Mouse (Mus musculus) embryonic facial prominence, embryonic 14.5 days (tissue): ENCODE data around the gene Gm3045. TPM values are rescaled to one million over a fixed set of nuclear protein-coding genes. Genes with fewer than 3 reads are reported as not detected.

Experiments used
- ATAC-seq: fragments of 200-750 bp; cut with Nextera tagmentation; 2 replicates; pipeline ENCODE4 v1.8.0; 2017; ENCODE audit warnings: low read depth, moderate number of reproducible peaks, moderate TSS enrichment
- DNase-seq: peaks from one replicate; pipeline ENCODE4 v3.0.0-alpha.2; 2015; ENCODE audit warnings: low spot score
- H3K27ac ChIP-seq: fragments of 300-500 bp; sonication (generic); replicated peaks from 2 replicates; pipeline ENCODE4 v1.5.1; 2014; ENCODE audit warnings: low read depth, mild to moderate bottlenecking, low read length, moderate library complexity
- H3K27me3 ChIP-seq: fragments of 300-500 bp; sonication (generic); replicated peaks from 2 replicates; pipeline ENCODE4 v1.6.1; 2014; ENCODE audit warnings: low read length; ENCODE audit not compliant: control insufficient read depth, insufficient read depth
- H3K36me3 ChIP-seq: fragments of 300-500 bp; sonication (generic); 2 replicates; pipeline ENCODE4 v1.6.1; 2014; ENCODE audit warnings: low read length, mixed read lengths; ENCODE audit not compliant: control insufficient read depth, insufficient read depth
- H3K4me1 ChIP-seq: fragments of 300-500 bp; sonication (generic); 2 replicates; pipeline ENCODE4 v1.6.1; 2014; ENCODE audit warnings: antibody characterized with exemption, low read length; ENCODE audit not compliant: control insufficient read depth, insufficient read depth
- H3K4me2 ChIP-seq: fragments of 300-500 bp; sonication (generic); 2 replicates; pipeline ENCODE4 v1.6.1; 2014; ENCODE audit warnings: low read depth, mild to moderate bottlenecking, low read length, moderate library complexity, mixed read lengths
- H3K4me3 ChIP-seq: fragments of 300-500 bp; sonication (generic); 2 replicates; pipeline ENCODE4 v1.5.1; 2014; ENCODE audit warnings: low read depth, mild to moderate bottlenecking, low read length
- H3K9ac ChIP-seq: fragments of 300-500 bp; sonication (generic); 2 replicates; pipeline ENCODE4 v1.6.1; 2014; ENCODE audit warnings: low read depth, mild to moderate bottlenecking, low read length, moderate library complexity, mixed read lengths
- H3K9me3 ChIP-seq: fragments of 300-500 bp; sonication (generic); 2 replicates; pipeline ENCODE4 v1.6.1; 2016; ENCODE audit warnings: low read length; ENCODE audit not compliant: control insufficient read depth
- WGBS: fragments of 180-500 bp; shearing (Covaris S2); extraction: QIAGEN DNeasy Blood & Tissue Kit; methylation state at CpG from one replicate; pipeline ENCODE4 v1.1.7; 2014; 5-methylcytosine and 5-hydroxymethylcytosine counted together
- polyA plus RNA-seq: library from polyadenylated mRNA; unstranded; fragments of >200 nt; fragmentation: Nextera tagmentation; extraction: Ambion mirVana; gene quantifications from 2 replicates; pipeline ENCODE4 v1.2.1, GENCODE M21; 2014

The Gm3045 gene
- polyA plus RNA-seq, 1 experiment from 2014 or later, result not detected

GRCm38 (mm10) chr13:56403381-56404086 is 22.9 kb upstream of the Gm3045 start:
- DNase-seq, result peak; percentile 72

GRCm38 (mm10) chr13:56404511-56405140 is 21.8 kb upstream of the Gm3045 start:
- Histone ChIP-seq H3K4me2 (no peak overlapping the region), H3K9me3 (no peaks in the 10 kb centered on the region), H3K27ac (no peak overlapping the region), H3K27me3 (no peaks in the 10 kb centered on the region), H3K9ac (no peak overlapping the region), H3K4me1 (peaks cover 18% of the 10 kb centered on the region; the same call in 1 of the 2 replicates), H3K36me3 (no peaks in the 10 kb centered on the region), H3K4me3 (no peak overlapping the region)
- 57% methylated on average over 6 of the region's 6 CpGs for WGBS
- ATAC-seq (no peak), DNase-seq (no peak)

More at GRCm38 (mm10) chr13:56403381-56404086, 22.9 kb upstream of the Gm3045 start:
- Histone ChIP-seq H3K36me3 (no peaks in the 10 kb centered on the region), H3K9ac (no peak overlapping the region), H3K27ac (peak overlapping the region; percentile 41; the same call in 1 of the 2 replicates), H3K4me3 (no peak overlapping the region), H3K4me2 (no peak overlapping the region), H3K4me1 (peaks cover 18% of the 10 kb centered on the region; the same call in 1 of the 2 replicates), H3K9me3 (no peaks in the 10 kb centered on the region), H3K27me3 (no peaks in the 10 kb centered on the region)
- peak; percentile 57 for ATAC-seq
- 44% methylated on average over 8 of the region's 8 CpGs for WGBS

- no peaks in the 10 kb centered on the region for H3K27me3 ChIP-seq
- H3K4me3 ChIP-seq, result no peak overlapping the region
- 65% methylated on average over 9 of the region's 9 CpGs for WGBS
- H3K36me3 ChIP-seq, result no peaks in the 10 kb centered on the region
- H3K9ac ChIP-seq, result no peak overlapping the region
- DNase-seq, result peak; percentile 48
- no peaks in the 10 kb centered on the region; the same call in 1 of the 2 replicates for H3K4me1 ChIP-seq
- H3K27ac ChIP-seq, result no peak overlapping the region
- no peak overlapping the region for H3K4me2 ChIP-seq
- H3K9me3 ChIP-seq, result peaks cover 9% of the 10 kb centered on the region
- no peak; the same call in 1 of the 2 replicates for ATAC-seq
Measured at GRCm38 (mm10) chr13:56412286-56412873, 14.0 kb upstream of the Gm3045 start.

- H3K36me3 ChIP-seq, result no peaks in the 10 kb centered on the region
- peaks cover 6% of the 10 kb centered on the region; the same call in 1 of the 2 replicates for H3K4me1 ChIP-seq
- H3K4me2 ChIP-seq, result no peak overlapping the region
- no peak overlapping the region for H3K4me3 ChIP-seq
- DNase-seq, result no peak
- no peaks in the 10 kb centered on the region for H3K27me3 ChIP-seq
- H3K27ac ChIP-seq, result no peak overlapping the region
- no peak for ATAC-seq
- WGBS, result 35% methylated on average over 12 of the region's 13 CpGs
- H3K9me3 ChIP-seq, result peaks cover 4% of the 10 kb centered on the region
- H3K9ac ChIP-seq, result no peak overlapping the region
Measured at GRCm38 (mm10) chr13:56418685-56419483, 7.5 kb upstream of the Gm3045 start.

GRCm38 (mm10) chr13:56419538-56419937 is 6.9 kb upstream of the Gm3045 start:
- no peak for ATAC-seq
- WGBS, result 68% methylated on average over 6 of the region's 6 CpGs
- no peak overlapping the region for H3K4me2 ChIP-seq
- peaks cover 6% of the 10 kb centered on the region; the same call in 1 of the 2 replicates for H3K4me1 ChIP-seq
- no peak overlapping the region for H3K9ac ChIP-seq
- no peak overlapping the region for H3K27ac ChIP-seq
- no peak for DNase-seq
- H3K9me3 ChIP-seq, result no peaks in the 10 kb centered on the region
- H3K4me3 ChIP-seq, result no peak overlapping the region
- no peaks in the 10 kb centered on the region for H3K27me3 ChIP-seq
- no peaks in the 10 kb centered on the region for H3K36me3 ChIP-seq

GRCm38 (mm10) chr13:56422072-56422723 is 4.2 kb upstream of the Gm3045 start:
- no peaks in the 10 kb centered on the region for H3K36me3 ChIP-seq
- peaks cover 6% of the 10 kb centered on the region; the same call in 1 of the 2 replicates for H3K4me1 ChIP-seq
- H3K4me3 ChIP-seq, result 0 out of 2 replicates have a peak overlapping the region, but pooled peaks have one; percentile 7
- peak overlapping the region; percentile 41 for H3K4me2 ChIP-seq
- peak overlapping the region; percentile 26; the same call in 1 of the 2 replicates for H3K9ac ChIP-seq
- H3K9me3 ChIP-seq, result no peaks in the 10 kb centered on the region
- ATAC-seq, result peak; percentile 73
- 10% methylated on average over 16 of the region's 16 CpGs for WGBS
- H3K27me3 ChIP-seq, result no peaks in the 10 kb centered on the region
- peak overlapping the region; percentile 49; the same call in 1 of the 2 replicates for H3K27ac ChIP-seq
- DNase-seq, result peak; percentile 90

- no peaks in the 10 kb centered on the region for H3K9me3 ChIP-seq
Measured at GRCm38 (mm10) chr13:56425931-56426330, 463 bp upstream of the Gm3045 start.

More at GRCm38 (mm10) chr13:56425931-56426330, 463 bp upstream of the Gm3045 start:
- WGBS, result 84% methylated on average over 7 of the region's 7 CpGs
- H3K27me3 ChIP-seq, result no peaks in the 10 kb centered on the region
- no peak overlapping the region for H3K9ac ChIP-seq
- H3K4me2 ChIP-seq, result no peak overlapping the region
- DNase-seq, result no peak
- peaks cover 6% of the 10 kb centered on the region; the same call in 1 of the 2 replicates for H3K4me1 ChIP-seq
- H3K36me3 ChIP-seq, result no peaks in the 10 kb centered on the region
- ATAC-seq, result no peak
- H3K4me3 ChIP-seq, result no peak overlapping the region
- H3K27ac ChIP-seq, result no peak overlapping the region
